25 mouse cellular contexts compared by ENCODE assay signal in the genomic region with DNA sequence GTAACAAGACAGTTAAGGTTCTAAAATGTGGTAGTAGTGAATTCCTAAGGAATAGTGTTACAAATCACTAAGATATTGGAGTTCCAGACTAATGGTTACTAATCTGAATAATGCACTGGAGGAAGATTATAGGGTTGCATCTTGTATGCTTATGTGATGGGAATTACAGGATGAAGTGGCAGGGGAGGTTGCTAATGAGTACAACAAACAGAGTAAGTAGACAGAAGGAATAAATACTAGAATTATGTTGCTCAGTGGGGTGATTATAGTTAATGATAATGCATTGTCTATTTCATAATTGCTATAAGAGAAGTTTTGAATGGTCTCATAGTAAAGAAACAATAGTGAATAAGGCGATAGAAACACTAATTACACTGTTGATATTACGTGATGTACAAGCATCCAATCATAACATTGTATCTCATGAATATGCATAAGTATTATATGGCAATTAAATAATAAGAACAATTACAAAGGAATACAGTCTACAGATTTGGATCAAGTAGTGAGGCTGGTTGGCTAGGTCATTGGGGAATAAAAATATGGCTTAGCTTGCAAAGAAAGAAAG.
A peak's percentile ranks its signal among the peaks of the same experiment; 100 is the strongest.
DNase-seq lines count a peak whose midpoint lies in the region; ATAC-seq lines count a peak whose summit lies in the region.
"Had no signal": no experiment of that assay in that cellular context is flagged by ENCODE, and none has a peak within 500 bp of the region (broad histone marks: within the 10 kb centered on the region; RNA-seq: fewer than 3 reads in every experiment).

No protein-coding gene starts in this region.

- DNase-seq in forebrain, embryonic 10.5 days (ENCODE audit: extremely low spot score, low spot score) = no peak
- peak; percentile 74 for DNase-seq in retina, postnatal 1 day
- DNase-seq in retina, embryonic 14.5 days (ENCODE audit: low spot score) = no peak
- DNase-seq in heart, adult 18-20 months = no peak
- DNase-seq: adrenal gland, adult 8-10 months; adrenal gland, postnatal 25 days; cerebellum, adult 18-20 months; cerebellum, adult 9-10 months; cerebellum, postnatal 25 days; gastrocnemius, postnatal 10 days; gastrocnemius, postnatal 36 days; heart, postnatal 36 days; kidney, adult 18-20 months had no signal

- H3K9ac ChIP-seq in forebrain, embryonic 13.5 days = no peak overlapping the region
- no peak overlapping the region for H3K9ac ChIP-seq in hindbrain, embryonic 13.5 days
- H3K9ac ChIP-seq in hindbrain, embryonic 16.5 days (ENCODE audit: low read depth, low read length) = no peak overlapping the region
- H3K9ac ChIP-seq in neural tube, embryonic 15.5 days (replicated peaks) = no peak overlapping the region
- H3K9ac ChIP-seq: embryonic facial prominence, embryonic 12.5 days; embryonic facial prominence, embryonic 15.5 days had no signal

- peak; percentile 72; the same call in 1 of the 2 replicates for ATAC-seq in forebrain, embryonic 13.5 days
- peak; percentile 28; the same call in 1 of the 2 replicates for ATAC-seq in hindbrain, embryonic 13.5 days (ENCODE audit: low FRiP score)
- ATAC-seq in hindbrain, embryonic 16.5 days = no peak
- peak; percentile 59 for ATAC-seq in neural tube, embryonic 15.5 days (ENCODE audit: low FRiP score)
- ATAC-seq: activated CD4-positive, CD25-positive, alpha-beta regulatory T cell, adult 4 months; hindbrain, postnatal 0 days; inflammation-experienced regulatory T-cells, adult 6 months; intestine, embryonic 16.5 days had no signal

- H3K27me3 ChIP-seq in forebrain, embryonic 13.5 days = no peaks in the 10 kb centered on the region
- H3K27me3 ChIP-seq in forebrain, embryonic 10.5 days (ENCODE audit: poor library complexity, severe bottlenecking) = no peaks in the 10 kb centered on the region
- no peaks in the 10 kb centered on the region for H3K27me3 ChIP-seq in hindbrain, embryonic 13.5 days
- H3K27me3 ChIP-seq in hindbrain, embryonic 16.5 days (replicated peaks; ENCODE audit: control insufficient read depth, insufficient read depth, low read length) = no peaks in the 10 kb centered on the region
- no peaks in the 10 kb centered on the region for H3K27me3 ChIP-seq in neural tube, embryonic 15.5 days (replicated peaks)
- H3K27me3 ChIP-seq: embryonic facial prominence, embryonic 12.5 days; embryonic facial prominence, embryonic 15.5 days had no signal

- no peak overlapping the region for H3K4me3 ChIP-seq in forebrain, embryonic 13.5 days
- no peak overlapping the region for H3K4me3 ChIP-seq in forebrain, embryonic 10.5 days
- H3K4me3 ChIP-seq in hindbrain, embryonic 13.5 days = no peak overlapping the region
- H3K4me3 ChIP-seq in hindbrain, embryonic 16.5 days (ENCODE audit: low read length) = no peak overlapping the region
- H3K4me3 ChIP-seq in neural tube, embryonic 15.5 days (replicated peaks) = no peak overlapping the region
- H3K4me3 ChIP-seq: embryonic facial prominence, embryonic 12.5 days; embryonic facial prominence, embryonic 15.5 days; hindbrain, embryonic 10.5 days had no signal

- H3K4me2 ChIP-seq in forebrain, embryonic 13.5 days = no peak overlapping the region
- H3K4me2 ChIP-seq in hindbrain, embryonic 13.5 days = no peak overlapping the region
- H3K4me2 ChIP-seq in hindbrain, embryonic 16.5 days (ENCODE audit: low read length) = no peak overlapping the region
- H3K4me2 ChIP-seq in neural tube, embryonic 15.5 days = no peak overlapping the region
- H3K4me2 ChIP-seq: embryonic facial prominence, embryonic 12.5 days; embryonic facial prominence, embryonic 15.5 days; heart, embryonic 11.5 days had no signal

- no peaks in the 10 kb centered on the region for H3K4me1 ChIP-seq in forebrain, embryonic 13.5 days
- no peaks in the 10 kb centered on the region for H3K4me1 ChIP-seq in forebrain, embryonic 10.5 days
- no peaks in the 10 kb centered on the region for H3K4me1 ChIP-seq in hindbrain, embryonic 13.5 days (replicated peaks)
- no peaks in the 10 kb centered on the region for H3K4me1 ChIP-seq in hindbrain, embryonic 16.5 days (ENCODE audit: control insufficient read depth, insufficient read depth, low read depth, low read length)
- no peaks in the 10 kb centered on the region for H3K4me1 ChIP-seq in neural tube, embryonic 15.5 days
- H3K4me1 ChIP-seq: embryonic facial prominence, embryonic 12.5 days; embryonic facial prominence, embryonic 15.5 days; hindbrain, embryonic 10.5 days had no signal

- H3K27ac ChIP-seq in forebrain, embryonic 13.5 days = no peak overlapping the region
- H3K27ac ChIP-seq in forebrain, embryonic 10.5 days = no peak overlapping the region
- H3K27ac ChIP-seq in hindbrain, embryonic 13.5 days = no peak overlapping the region
- H3K27ac ChIP-seq in hindbrain, embryonic 16.5 days (ENCODE audit: low read depth, low read length) = no peak overlapping the region
- no peak overlapping the region for H3K27ac ChIP-seq in neural tube, embryonic 15.5 days (replicated peaks)
- H3K27ac ChIP-seq: embryonic facial prominence, embryonic 12.5 days; embryonic facial prominence, embryonic 15.5 days; hindbrain, embryonic 10.5 days; hindbrain, postnatal 0 days had no signal

- H3K36me3 ChIP-seq in forebrain, embryonic 13.5 days (ENCODE audit: poor library complexity, severe bottlenecking) = no peaks in the 10 kb centered on the region
- H3K36me3 ChIP-seq in forebrain, embryonic 10.5 days (replicated peaks) = no peaks in the 10 kb centered on the region
- no peaks in the 10 kb centered on the region for H3K36me3 ChIP-seq in hindbrain, embryonic 13.5 days
- H3K36me3 ChIP-seq in hindbrain, embryonic 16.5 days (ENCODE audit: control insufficient read depth, insufficient read depth, low read length) = no peaks in the 10 kb centered on the region
- no peaks in the 10 kb centered on the region for H3K36me3 ChIP-seq in neural tube, embryonic 15.5 days
- H3K36me3 ChIP-seq: embryonic facial prominence, embryonic 12.5 days; embryonic facial prominence, embryonic 15.5 days; hindbrain, embryonic 10.5 days had no signal

- H3K9me3 ChIP-seq in forebrain, embryonic 13.5 days (replicated peaks) = no peaks in the 10 kb centered on the region
- no peaks in the 10 kb centered on the region for H3K9me3 ChIP-seq in forebrain, embryonic 10.5 days
- no peaks in the 10 kb centered on the region for H3K9me3 ChIP-seq in hindbrain, embryonic 13.5 days
- no peaks in the 10 kb centered on the region for H3K9me3 ChIP-seq in hindbrain, embryonic 16.5 days (ENCODE audit: control insufficient read depth, low read length)
- no peaks in the 10 kb centered on the region for H3K9me3 ChIP-seq in neural tube, embryonic 15.5 days (replicated peaks)
- H3K9me3 ChIP-seq: embryonic facial prominence, embryonic 12.5 days; embryonic facial prominence, embryonic 15.5 days; hindbrain, embryonic 10.5 days had no signal

- WGBS in forebrain, embryonic 13.5 days = 66% methylated on average over 2 of the region's 2 CpGs
- WGBS in forebrain, embryonic 10.5 days = 91% methylated on average over 2 of the region's 2 CpGs
- WGBS in hindbrain, embryonic 13.5 days = 82% methylated on average over 2 of the region's 2 CpGs
- WGBS in hindbrain, embryonic 16.5 days = 74% methylated on average over 2 of the region's 2 CpGs
- 69% methylated on average over 2 of the region's 2 CpGs for WGBS in neural tube, embryonic 15.5 days
